Mouse (Mus musculus) spleen, adult 2 months (tissue): ENCODE results near the gene Galnt17. TPM values are rescaled to one million over a fixed set of nuclear protein-coding genes. Genes with fewer than 3 reads are reported as not detected.

Experiments used
- DNase-seq, 2 experiments: peaks; one replicate each; pipeline versions ENCODE4 v3.0.0 to v3.0.0-alpha.2; 2012 to 2021; ENCODE audit warnings: low spot score in 2 of 2, low read depth in 1 of 2
- H3K27ac ChIP-seq: fragments of 200-500 bp; 2 replicates; pipeline ENCODE4 v1.5.1; 2012; ENCODE audit warnings: low read length, inconsistent platforms; ENCODE audit not compliant: insufficient read depth
- H3K27me3 ChIP-seq: fragments of 200-500 bp; 2 replicates; pipeline ENCODE4 v1.6.1; 2012; ENCODE audit warnings: mild to moderate bottlenecking, moderate library complexity, low read length, inconsistent platforms; ENCODE audit not compliant: control insufficient read depth, insufficient read depth
- H3K36me3 ChIP-seq: fragments of 200-500 bp; 2 replicates; pipeline ENCODE4 v1.6.1; 2012; ENCODE audit warnings: mild to moderate bottlenecking, low read length, inconsistent platforms; ENCODE audit not compliant: control insufficient read depth, insufficient read depth
- H3K4me1 ChIP-seq: fragments of 200-500 bp; 2 replicates; pipeline ENCODE4 v1.6.1; 2011; ENCODE audit warnings: inconsistent platforms; ENCODE audit not compliant: control insufficient read depth, insufficient read depth, insufficient read length
- H3K4me3 ChIP-seq: fragments of 200-500 bp; 2 replicates; pipeline ENCODE4 v1.5.1; 2011; ENCODE audit warnings: mild to moderate bottlenecking, inconsistent platforms; ENCODE audit not compliant: insufficient read depth, insufficient read length; ENCODE audit errors: extremely low read depth
- CTCF ChIP-seq: fragments of 200-500 bp; IDR thresholded peaks from 2 replicates; pipeline ENCODE4 v1.5.1; 2011; ENCODE audit warnings: mild to moderate bottlenecking, inconsistent platforms; ENCODE audit not compliant: insufficient read depth, insufficient read length, insufficient replicate concordance; ENCODE audit errors: extremely low read depth
- POLR2A ChIP-seq: fragments of 200-500 bp; IDR thresholded peaks from 2 replicates; pipeline ENCODE4 v1.6.1; 2011; ENCODE audit warnings: low read depth, low read length, inconsistent platforms
- WGBS: fragments of 180-500 bp; shearing (Covaris S2); methylation state at CpG from one replicate; pipeline ENCODE4 v1.1.7; 2018; 5-methylcytosine and 5-hydroxymethylcytosine counted together
- polyA plus RNA-seq: library from polyadenylated mRNA; depleted of rRNA; stranded (reverse); fragments of >200 nt; gene quantifications from 2 replicates; pipeline ENCODE4 v1.2.3, GENCODE M21; 2012

The Galnt17 gene
- polyA plus RNA-seq, 1 experiment = 0.04 TPM

DNA sequence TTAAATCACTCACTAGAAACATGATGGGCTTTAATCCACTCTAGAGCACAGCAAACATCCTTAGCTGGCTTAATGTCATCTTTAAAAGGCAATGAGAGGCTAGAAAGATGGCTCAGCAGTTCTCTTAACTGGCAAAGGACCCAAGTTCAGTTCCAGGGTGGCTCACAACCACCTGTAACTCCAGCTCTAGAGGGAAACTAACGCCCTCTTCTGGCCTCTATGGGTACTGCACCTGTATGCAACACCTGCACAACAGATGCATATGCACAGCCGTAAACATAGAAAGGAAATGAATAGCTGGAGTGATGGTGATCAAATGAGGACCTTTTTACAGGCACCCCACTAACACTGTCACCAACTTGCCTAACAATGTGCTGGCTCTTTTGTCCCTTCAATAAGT lies 27.9 kb downstream of the Galnt17 start:
- Histone ChIP-seq H3K27ac (no peak overlapping the region), H3K27me3 (no peaks in the 10 kb centered on the region), H3K4me3 (no peak overlapping the region), H3K4me1 (no peaks in the 10 kb centered on the region), H3K36me3 (no peaks in the 10 kb centered on the region)
- TF ChIP-seq POLR2A (no peak), CTCF (no peak)
- WGBS = 46% methylated on average over 2 of the region's 2 CpGs
- DNase-seq = no peak

DNA sequence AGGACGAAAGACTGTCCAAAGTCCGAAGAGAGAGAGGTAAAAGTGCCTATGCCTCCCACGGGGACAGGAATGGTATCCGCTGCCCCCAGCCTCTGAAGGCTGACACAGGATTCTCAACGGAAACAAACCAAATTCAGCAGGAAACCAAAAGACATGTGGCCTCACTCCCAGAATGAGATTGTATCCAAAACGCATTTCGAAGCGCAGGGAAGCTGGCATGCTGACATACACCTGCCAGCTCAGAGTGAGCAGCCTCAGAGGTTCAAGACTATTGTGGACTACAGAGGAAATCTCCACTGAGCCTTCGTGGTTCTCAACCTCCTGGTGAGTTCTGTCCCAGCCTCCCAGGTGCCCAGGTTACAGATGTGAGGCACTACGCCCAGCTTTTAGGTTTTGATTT lies 29.0 kb downstream of the Galnt17 start:
- no peaks in the 10 kb centered on the region for H3K27me3 ChIP-seq
- H3K36me3 ChIP-seq = no peaks in the 10 kb centered on the region
- no peaks in the 10 kb centered on the region for H3K4me1 ChIP-seq
- H3K27ac ChIP-seq = no peak overlapping the region
- no peak overlapping the region for H3K4me3 ChIP-seq
- DNase-seq = no peak
- 84% methylated on average over 10 of the region's 10 CpGs for WGBS
- TF ChIP-seq CTCF (no peak), POLR2A (no peak)

DNA sequence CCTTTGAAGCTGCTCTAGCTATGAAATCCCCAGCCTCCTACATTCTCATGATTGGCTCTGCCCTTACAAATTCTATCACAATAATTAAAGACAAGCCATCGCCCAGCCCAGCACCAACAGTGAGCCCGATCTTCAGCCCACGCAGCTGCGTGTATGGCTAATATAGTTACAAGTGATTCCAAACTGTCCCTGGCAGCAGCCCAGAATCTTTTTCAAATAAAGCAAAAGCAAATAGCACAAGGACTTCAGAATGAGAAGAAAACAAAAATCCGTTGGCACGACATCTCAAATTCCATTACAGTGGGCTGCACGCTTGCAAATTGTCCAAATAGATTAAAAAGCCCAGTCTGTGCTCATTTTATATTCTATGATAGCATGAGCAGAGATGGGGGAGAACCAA lies 31.1 kb downstream of the Galnt17 start:
- DNase-seq = no peak
- WGBS = 91% methylated on average over 7 of the region's 7 CpGs
- Histone ChIP-seq H3K27me3 (no peaks in the 10 kb centered on the region), H3K27ac (no peak overlapping the region), H3K4me1 (no peaks in the 10 kb centered on the region), H3K4me3 (no peak overlapping the region), H3K36me3 (no peaks in the 10 kb centered on the region)
- no peak for TF ChIP-seq POLR2A
- TF ChIP-seq CTCF = no peak

DNA sequence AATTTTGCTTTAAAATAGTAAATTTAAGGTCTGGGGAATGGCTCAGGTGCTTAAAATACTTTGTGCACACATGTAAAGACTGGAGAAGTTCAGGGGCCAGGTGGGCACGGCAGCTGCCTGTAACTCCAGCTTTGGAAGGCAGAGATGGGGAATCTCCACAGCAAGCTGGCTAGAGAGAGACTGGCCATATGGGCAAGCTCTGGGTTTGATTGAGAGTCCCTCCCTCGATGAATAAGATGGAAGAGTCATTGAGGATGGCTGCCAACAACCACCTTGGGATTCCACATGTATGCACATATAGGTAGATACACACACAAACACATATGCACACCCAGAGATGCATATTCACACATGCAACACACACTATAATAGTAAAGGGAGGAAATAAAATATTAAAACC lies 42.0 kb downstream of the Galnt17 start:
- Histone ChIP-seq H3K4me3 (no peak overlapping the region), H3K4me1 (no peaks in the 10 kb centered on the region), H3K27me3 (no peaks in the 10 kb centered on the region), H3K27ac (no peak overlapping the region), H3K36me3 (no peaks in the 10 kb centered on the region)
- DNase-seq = no peak
- 50% methylated on average over 2 of the region's 2 CpGs for WGBS
- TF ChIP-seq POLR2A (no peak), CTCF (no peak)

DNA sequence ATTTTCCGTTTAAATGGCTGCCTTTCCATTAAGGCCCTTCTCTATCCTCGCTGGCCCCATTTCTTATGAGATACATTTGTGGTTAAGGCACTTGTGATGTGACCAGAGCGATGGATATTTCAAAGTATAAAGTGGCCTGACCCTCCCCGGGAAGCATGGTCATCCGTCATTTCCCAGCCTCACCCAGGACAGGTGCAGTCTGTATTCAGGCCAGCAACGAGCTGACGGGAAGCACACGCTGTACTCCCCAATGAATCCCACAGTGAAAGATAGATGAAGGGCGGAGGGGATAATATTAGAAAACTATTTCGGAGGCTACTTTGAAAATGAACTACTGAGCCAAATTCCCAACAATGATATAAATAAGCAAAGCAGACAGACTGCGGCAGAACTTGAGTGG lies 44.2 kb downstream of the Galnt17 start:
- Histone ChIP-seq H3K4me3 (no peak overlapping the region), H3K4me1 (no peaks in the 10 kb centered on the region), H3K27me3 (no peaks in the 10 kb centered on the region), H3K36me3 (no peaks in the 10 kb centered on the region), H3K27ac (no peak overlapping the region)
- no peak for DNase-seq
- 90% methylated on average over 11 of the region's 11 CpGs for WGBS
- no peak for TF ChIP-seq CTCF
- no peak for TF ChIP-seq POLR2A

DNA sequence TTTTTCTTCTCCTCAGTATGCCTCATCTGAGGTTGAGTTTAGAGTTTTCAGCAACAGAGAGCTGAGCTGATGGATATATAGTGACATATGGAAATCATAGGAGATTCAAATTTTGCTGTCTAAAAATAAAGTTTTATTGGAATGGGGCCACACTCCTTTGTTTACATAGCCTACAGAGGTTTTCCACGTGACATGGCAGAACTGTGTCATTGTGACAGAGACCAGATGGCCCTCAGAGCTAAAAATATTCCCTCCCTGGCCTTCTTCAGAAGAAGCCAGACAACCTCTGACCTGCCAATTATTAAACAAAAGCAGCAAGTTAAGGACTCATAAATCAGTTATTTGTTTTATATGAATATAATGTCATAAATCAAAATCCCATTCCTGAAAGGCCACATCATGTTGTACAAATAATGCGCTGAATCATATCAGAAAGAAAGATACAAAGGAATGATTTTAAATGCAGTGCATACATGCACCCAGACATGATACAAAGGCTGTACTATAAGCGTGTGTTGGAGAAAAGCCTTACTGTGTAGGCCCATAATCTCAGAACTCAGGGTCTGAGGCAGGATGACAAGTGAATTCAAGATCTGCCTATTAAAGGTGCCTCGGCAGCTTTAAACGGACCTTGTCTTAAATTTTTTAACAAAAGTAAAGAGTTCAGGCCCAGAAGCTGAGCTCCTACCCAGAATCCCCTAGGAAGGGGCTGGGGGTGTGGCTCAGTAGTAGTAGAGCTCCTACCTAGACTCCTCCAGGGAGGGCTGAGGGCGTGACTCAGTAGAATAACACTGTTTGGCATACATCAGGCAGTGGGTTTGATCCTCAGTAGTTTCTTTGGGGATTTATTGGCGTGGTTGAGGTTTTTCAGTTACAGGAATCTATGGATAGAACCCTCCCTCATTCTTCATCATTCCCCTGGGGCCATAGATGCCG lies 57.3 kb downstream of the Galnt17 start:
- H3K27ac ChIP-seq = no peak overlapping the region
- no peak overlapping the region for H3K4me3 ChIP-seq
- H3K4me1 ChIP-seq = no peaks in the 10 kb centered on the region
- WGBS = 74% methylated on average over 8 of the region's 8 CpGs
- DNase-seq = no peak
- no peaks in the 10 kb centered on the region for H3K27me3 ChIP-seq
- no peaks in the 10 kb centered on the region for H3K36me3 ChIP-seq
- TF ChIP-seq CTCF = no peak
- TF ChIP-seq POLR2A = no peak

DNA sequence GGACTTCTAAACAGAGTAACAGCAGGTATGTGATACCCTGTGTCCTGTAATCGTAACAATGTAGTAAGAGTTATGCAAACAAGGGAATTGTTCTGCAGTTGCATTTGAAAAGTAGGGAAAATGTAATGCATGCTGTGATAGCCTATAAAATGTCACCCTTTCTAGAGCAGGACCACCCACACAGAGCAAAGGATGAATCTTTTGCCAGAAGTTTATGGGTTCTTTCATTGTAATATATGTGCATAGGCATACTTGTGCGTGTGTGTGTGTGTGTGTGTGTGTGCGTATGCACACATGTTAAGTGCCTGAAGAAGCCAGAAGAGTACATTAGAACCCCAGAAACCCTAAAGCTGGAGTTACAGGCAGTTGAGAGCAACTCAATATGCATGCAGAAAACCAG lies 59.9 kb downstream of the Galnt17 start:
- Histone ChIP-seq H3K27ac (no peak overlapping the region), H3K4me3 (no peak overlapping the region), H3K4me1 (no peaks in the 10 kb centered on the region), H3K27me3 (no peaks in the 10 kb centered on the region), H3K36me3 (no peaks in the 10 kb centered on the region)
- WGBS = 89% methylated on average over 3 of the region's 3 CpGs
- no peak for DNase-seq
- TF ChIP-seq CTCF (no peak), POLR2A (no peak)
